Mouse (Mus musculus) macrophage (primary cell): ENCODE data around the gene Eif3k. TPM values are rescaled to one million over a fixed set of nuclear protein-coding genes. Genes with fewer than 3 reads are reported as not detected.

ENCODE experiments used
- H3K27ac ChIP-seq: fragments of 350-480 bp; formaldehyde crosslinking; 2 replicates; pipeline ENCODE4 v1.9.0; 2021
- H3K36me3 ChIP-seq: fragments of 350-480 bp; formaldehyde crosslinking; 2 replicates; pipeline ENCODE4 v1.9.0; 2021; ENCODE audit errors: inconsistent target
- H3K4me3 ChIP-seq: fragments of 350-480 bp; formaldehyde crosslinking; 2 replicates; pipeline ENCODE4 v1.9.0; 2021; ENCODE audit errors: inconsistent target
- H3K79me2 ChIP-seq: fragments of 350-480 bp; formaldehyde crosslinking; 2 replicates; pipeline ENCODE4 v1.9.0; 2021; ENCODE audit errors: inconsistent target
- WGBS: methylation state at CpG from one replicate; pipeline ENCODE4 v1.1.7; 2026; ENCODE audit warnings: inconsistent platforms; ENCODE audit not compliant: missing documents; 5-methylcytosine and 5-hydroxymethylcytosine counted together
- polyA plus RNA-seq: library from polyadenylated mRNA; stranded (reverse); fragments of 250-400 nt; gene quantifications from 3 replicates; pipeline ENCODE4 v1.2.4, GENCODE M21; 2018; ENCODE audit warnings: inconsistent platforms

Eif3k gene
- polyA plus RNA-seq, 1 experiment from 2014 or later, result 201 TPM

DNA sequence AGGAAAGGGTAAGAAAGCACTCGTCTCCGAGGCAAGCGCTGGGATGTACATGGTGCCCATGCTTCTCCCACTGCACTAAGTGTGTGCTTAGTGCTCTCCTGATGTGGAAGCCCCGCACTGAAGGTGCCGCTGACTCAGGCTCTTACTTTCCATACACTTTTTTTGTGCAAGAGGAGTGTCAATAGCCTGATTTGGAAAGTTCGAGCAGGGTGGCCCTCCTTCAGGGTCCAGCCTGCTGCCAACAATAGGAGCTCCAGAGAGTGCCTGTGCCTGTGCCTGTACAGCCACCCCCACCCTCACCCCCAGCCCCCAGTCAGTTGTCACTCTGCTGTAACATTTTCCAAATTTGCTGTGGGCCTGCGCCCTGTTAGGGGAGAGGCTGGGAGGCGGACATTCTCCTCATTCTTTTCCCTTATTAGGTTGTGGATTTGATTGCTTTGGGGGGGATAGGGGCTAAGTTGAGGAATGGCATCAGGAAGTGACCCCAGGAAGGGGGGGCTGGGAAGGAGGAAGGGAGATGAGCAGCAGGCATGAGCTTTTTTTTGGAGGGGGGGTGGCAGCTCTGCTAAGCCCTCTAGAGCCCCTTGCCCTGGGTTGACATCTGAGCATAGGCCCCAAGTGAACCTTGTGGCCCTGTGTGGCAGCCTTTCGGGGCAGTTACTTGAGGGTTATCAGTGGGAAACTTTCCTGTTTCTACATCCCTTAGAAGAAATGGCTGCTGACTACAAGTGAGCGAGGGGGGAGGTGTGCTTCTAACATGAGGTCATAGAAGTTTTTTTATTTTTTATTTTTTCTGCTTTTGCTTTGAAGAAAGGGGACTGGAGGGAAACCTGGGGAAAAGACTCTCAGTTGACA, 36.0 kb downstream of the Eif3k start:
- Histone ChIP-seq H3K4me3 (no peak overlapping the region), H3K79me2 (peaks cover 100% of the 10 kb centered on the region), H3K36me3 (no peaks in the 10 kb centered on the region; the same call in 1 of the 2 replicates), H3K27ac (no peak overlapping the region)
- 78% methylated on average over 10 of the region's 10 CpGs for WGBS

DNA sequence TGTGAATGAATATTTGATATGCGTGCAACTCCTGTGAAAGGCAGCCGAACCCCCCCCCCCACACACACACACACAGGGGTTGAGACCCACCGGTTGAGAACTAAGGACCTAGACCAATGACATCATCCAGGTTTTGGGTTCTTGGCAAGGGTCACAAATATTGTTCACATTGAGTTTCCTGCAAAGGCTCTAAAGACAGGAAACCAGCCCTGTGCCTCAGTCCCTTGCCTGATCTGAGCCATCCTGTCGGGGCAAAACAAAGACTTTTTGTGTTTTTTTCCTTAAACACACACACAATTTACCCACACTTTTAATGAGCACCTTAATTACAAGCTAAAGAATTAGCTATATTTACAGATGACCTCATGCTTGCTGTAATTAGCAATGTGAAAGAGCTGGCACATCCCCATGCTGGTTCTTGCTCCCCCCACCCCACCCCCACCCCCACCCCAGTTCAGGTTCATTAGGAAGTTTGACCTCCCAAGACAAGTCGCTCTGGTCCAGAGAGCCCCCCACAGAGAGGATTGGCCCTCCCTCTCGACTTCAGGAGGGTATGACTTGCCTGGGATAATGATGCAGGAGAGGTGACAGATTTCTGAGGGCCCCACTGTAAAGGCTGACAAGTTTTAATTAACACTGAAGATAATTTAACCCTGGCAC, 36.8 kb downstream of the Eif3k start:
- Histone ChIP-seq H3K4me3 (no peak overlapping the region), H3K36me3 (no peaks in the 10 kb centered on the region), H3K79me2 (peaks cover 100% of the 10 kb centered on the region), H3K27ac (no peak overlapping the region)
- WGBS, result 81% methylated on average over 5 of the region's 6 CpGs

DNA sequence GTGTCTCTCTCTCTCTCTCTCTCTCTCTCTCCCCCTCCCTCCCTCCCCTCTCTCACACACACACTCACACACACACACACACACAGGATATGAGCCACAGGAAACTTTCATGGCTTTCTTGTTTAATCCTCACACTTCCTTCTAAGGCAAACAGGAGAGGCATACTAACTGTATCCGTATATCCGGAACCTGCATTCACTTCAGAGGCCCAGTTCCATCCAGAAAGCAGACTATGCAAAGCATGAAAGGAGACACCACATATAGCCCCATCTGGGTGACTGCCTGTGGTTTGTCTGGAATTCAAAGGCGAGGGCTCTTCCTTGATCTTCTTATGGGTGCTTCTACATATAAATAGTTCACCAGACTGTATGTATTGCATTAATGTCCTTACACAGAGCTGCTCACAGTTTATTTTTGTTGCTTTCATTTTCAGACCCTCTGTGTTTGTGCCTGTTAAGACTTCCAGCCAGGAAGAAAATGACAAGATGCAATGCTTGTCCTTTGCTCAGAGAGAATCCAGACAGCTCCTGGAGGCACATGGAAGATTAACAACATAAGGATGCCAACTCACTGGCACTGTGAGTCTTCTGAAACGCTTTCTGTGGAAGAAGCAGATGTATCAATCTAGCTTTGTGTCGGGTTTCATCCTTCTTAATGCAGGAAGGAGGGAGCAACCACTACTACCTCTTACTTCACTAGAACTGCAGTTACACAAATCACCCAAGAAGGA, 38.0 kb downstream of the Eif3k start:
- Histone ChIP-seq H3K36me3 (no peaks in the 10 kb centered on the region), H3K79me2 (peaks cover 100% of the 10 kb centered on the region), H3K27ac (no peak overlapping the region), H3K4me3 (no peak overlapping the region)
- 46% methylated on average over 5 of the region's 5 CpGs for WGBS

DNA sequence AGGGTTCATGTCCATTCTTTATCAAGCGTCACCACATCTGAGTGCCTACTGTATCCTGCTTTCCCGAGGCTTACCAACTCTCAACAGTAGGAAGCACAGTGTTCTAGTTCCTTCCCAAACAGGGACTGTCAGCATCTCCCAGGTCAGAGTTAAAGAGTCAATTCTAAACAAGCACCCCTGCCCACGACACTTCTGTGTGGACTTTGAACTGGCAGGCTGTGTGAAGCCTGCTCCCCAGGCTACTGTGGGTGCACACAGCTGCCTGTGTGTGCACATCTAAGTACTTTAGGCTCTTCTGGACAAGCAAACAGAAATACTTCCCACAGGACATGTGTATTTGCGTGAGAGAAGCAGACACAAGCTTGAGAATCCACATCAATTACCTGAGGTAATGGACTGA, 40.1 kb downstream of the Eif3k start:
- WGBS, result 95% methylated on average over 4 of the region's 4 CpGs
- no peak overlapping the region for H3K27ac ChIP-seq
- no peak overlapping the region for H3K4me3 ChIP-seq
- H3K36me3 ChIP-seq, result no peaks in the 10 kb centered on the region
- peaks cover 100% of the 10 kb centered on the region for H3K79me2 ChIP-seq

DNA sequence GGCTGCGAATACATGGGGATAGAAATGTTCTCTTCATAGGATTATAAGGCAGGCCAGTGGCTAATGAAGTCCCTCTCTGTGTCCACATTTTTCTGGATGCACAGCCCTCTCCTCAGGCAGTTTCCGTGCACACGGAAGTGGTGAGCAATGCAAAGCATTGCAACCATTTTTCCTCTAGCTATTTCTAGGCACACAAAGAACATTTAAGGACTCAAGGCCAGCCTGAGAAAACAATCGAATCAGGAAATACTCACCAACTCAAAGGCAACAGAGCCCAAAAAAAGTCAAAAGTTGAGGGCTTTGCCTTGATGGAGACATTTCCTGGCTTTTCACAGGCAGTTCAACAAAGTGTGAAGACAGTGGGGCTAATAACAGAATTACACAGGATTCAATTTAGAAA, 40.5 kb downstream of the Eif3k start:
- 92% methylated on average over 4 of the region's 4 CpGs for WGBS
- H3K4me3 ChIP-seq, result no peak overlapping the region
- no peaks in the 10 kb centered on the region for H3K36me3 ChIP-seq
- H3K27ac ChIP-seq, result no peak overlapping the region
- H3K79me2 ChIP-seq, result peaks cover 100% of the 10 kb centered on the region

DNA sequence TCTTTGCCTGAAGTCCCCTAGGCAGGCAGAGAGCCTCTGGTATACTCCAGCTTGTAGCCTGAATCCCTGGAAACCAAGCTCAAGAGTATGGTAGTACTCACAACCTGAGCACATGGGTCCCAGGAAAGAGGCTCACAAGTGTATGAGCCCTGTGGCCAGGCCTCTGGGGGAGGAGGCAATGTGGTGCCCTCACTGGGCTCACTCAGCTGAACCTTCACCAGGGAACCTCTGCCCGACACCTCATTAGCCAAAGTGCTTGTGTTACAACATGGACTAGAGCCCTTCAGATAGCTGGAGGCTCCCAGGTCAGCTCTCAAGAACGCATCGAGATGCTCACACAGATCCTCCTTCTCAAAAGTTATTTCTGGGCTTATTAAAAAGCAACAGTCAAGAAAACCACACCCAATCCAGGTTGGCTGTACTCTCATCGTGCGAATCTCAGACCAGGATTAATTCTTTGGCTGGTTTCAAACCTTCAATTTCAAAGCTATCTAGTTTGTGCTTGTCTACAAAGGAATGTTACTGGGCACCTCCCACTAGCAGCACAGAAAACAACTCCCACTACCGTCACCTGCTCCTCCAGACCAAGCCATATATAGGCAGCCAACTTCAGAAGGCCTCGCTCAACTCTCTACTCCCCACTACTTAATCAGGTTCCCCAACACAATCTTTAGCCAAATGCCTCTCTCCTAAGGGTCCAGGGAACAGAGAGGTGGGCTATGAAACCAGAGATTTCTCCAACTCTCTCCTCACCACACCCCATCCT, 42.1 kb downstream of the Eif3k start:
- Histone ChIP-seq H3K79me2 (peaks cover 100% of the 10 kb centered on the region), H3K4me3 (no peak overlapping the region), H3K27ac (no peak overlapping the region), H3K36me3 (no peaks in the 10 kb centered on the region)
- 95% methylated on average over 7 of the region's 7 CpGs for WGBS

DNA sequence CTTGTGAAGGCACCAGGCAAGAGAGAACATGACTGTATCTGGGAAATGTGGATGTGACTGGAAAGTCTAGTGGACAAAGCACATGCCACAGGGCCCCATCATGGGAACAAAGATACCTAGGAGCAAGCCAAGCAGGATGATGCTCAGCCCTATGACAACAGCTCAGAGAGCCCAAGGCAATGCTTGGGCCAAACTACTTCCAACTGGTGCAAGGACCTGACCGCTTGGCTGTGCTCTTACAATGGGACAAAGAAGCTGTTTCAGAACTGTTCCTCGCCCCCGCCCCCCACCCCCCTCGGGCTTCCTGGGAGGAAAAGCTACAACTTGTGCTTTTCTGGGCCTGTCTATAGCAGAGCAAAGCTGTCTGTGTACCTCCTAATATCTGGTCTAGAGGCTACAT, 43.0 kb downstream of the Eif3k start:
- no peak overlapping the region for H3K4me3 ChIP-seq
- H3K27ac ChIP-seq, result no peak overlapping the region
- no peaks in the 10 kb centered on the region for H3K36me3 ChIP-seq
- H3K79me2 ChIP-seq, result peaks cover 100% of the 10 kb centered on the region
- WGBS, result 70% methylated on average over 4 of the region's 4 CpGs

DNA sequence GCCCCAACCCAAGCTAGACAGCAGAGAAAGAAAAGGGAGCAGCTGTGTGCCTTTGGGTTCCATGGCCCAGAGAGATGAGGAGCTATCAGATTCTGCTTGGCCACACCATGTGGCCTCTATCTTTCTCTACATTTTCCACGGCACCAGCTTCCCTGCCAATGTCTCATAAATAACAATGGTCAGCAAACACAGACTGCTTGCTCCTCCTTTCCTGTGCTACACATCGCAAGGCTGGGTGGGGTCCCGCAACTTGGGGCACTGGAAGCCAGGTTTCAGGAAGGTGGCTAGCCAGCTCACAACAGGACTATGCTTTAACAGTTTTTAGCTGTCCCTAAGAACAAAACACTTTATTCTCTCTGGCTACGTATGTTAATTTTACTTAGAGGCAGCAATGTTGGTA, 44.9 kb downstream of the Eif3k start:
- 89% methylated on average over 4 of the region's 4 CpGs for WGBS
- H3K36me3 ChIP-seq, result no peaks in the 10 kb centered on the region
- no peak overlapping the region for H3K27ac ChIP-seq
- H3K79me2 ChIP-seq, result peaks cover 100% of the 10 kb centered on the region
- no peak overlapping the region for H3K4me3 ChIP-seq

DNA sequence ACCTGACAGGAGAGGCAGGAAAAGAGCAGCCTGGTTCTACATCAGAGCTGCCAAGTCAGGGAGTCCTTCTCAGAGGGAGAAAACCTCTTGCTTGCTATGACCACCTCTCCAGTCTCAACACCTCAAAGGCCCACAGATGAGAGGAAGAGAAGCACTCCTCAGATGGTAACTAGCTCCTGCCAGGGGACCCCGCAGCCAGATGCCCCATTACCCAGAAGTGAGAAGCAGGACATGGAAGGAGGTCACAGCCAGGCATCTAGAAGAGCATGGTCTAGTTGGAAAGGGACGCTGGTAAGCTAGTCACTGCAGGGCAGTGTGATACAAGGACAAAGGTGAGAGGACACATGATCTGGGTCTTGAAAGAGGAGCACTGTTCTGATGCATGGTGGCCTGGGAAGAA, 47.8 kb downstream of the Eif3k start:
- peaks cover 100% of the 10 kb centered on the region for H3K79me2 ChIP-seq
- H3K27ac ChIP-seq, result no peak overlapping the region
- whole genome bisulfite sequencing, result 93% methylated on average over 2 of the region's 2 CpGs
- no peak overlapping the region for H3K4me3 ChIP-seq
- no peaks in the 10 kb centered on the region for H3K36me3 ChIP-seq

DNA sequence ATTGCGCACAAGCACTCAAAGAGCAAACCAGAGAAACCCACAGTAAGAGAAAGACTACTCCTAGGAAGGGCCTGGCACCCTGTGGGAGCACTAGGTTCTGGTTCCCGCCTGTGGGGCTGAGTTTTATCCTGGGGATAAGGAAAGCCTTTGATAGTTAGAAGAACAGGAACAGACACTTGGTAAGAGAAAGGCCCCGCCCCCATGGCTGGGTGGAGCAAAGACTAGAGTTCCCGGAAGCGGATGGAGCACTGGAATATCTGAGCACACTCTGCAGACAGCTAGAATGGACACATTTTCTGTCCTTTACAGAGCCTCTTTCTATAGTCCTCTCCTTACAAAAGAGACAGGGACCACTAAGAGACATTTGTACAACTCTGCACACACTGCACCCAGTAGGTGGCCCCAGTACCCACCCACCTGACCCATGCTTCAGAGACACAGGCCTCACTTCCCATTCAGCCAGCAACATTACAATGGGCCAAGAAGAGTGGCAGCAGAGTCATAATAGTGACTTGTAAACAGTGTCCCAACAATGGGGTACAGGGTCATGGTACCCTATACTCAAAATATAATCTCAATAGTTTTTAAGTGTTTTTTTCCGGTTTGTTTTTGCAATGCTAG, 49.1 kb downstream of the Eif3k start:
- 84% methylated on average over 6 of the region's 6 CpGs for WGBS
- H3K79me2 ChIP-seq, result peaks cover 100% of the 10 kb centered on the region
- no peaks in the 10 kb centered on the region for H3K36me3 ChIP-seq
- H3K4me3 ChIP-seq, result no peak overlapping the region
- no peak overlapping the region for H3K27ac ChIP-seq

DNA sequence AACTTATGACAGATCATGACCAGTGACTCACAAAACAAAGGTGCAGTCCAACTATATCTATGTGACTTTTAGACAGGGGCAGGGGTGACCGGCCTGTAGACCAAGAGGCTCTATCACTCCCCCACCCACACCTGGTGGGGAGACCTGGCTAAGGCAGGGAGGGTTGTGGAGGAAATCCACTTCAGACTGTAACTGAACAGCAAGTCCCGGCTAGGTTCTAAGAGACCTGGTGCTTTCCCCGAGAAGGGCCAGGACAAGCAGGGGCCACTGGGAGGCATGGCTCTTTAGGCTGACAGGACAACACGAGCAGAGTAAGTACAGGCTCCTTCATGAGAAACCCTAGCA, 50.0 kb downstream of the Eif3k start:
- no peaks in the 10 kb centered on the region for H3K36me3 ChIP-seq

DNA sequence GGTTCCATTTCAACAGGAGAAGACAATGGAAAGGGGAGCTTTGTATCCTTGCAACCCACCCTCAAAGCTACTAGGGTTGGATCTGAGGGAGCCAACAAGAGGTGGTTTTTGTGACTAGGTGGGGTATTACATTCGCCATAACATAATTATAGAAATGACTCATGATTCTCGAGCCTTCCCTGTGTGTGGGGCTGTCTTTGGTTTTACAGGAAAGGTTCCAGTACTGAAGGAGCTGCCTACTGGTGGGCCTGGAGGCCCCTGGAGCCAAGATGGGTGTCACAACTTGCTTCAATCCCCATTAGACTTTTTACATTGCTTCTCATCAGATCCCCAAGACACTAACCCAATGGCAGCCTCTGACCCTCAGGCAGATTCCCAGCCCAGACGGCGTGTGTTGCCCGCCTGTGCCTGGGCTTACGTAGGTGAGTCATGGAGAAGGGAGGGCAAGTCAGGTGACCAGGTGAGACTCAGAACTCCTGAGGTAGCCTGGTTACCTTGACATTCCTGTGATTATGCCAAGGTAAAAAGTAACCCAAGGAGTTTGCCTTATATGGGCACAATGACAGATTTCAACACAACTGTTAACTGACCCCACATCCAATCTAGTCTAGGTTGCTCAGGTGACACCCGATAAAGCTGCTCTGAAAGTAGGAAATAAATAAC, 50.5 kb downstream of the Eif3k start:
- WGBS, result 87% methylated on average over 7 of the region's 7 CpGs
- Histone ChIP-seq H3K36me3 (no peaks in the 10 kb centered on the region), H3K79me2 (peaks cover 100% of the 10 kb centered on the region), H3K4me3 (no peak overlapping the region), H3K27ac (no peak overlapping the region)

More for the DNA sequence above, 50.0 kb downstream of the Eif3k start:
- WGBS, result 95% methylated on average over 4 of the region's 4 CpGs
- Histone ChIP-seq H3K4me3 (no peak overlapping the region), H3K79me2 (peaks cover 100% of the 10 kb centered on the region), H3K27ac (no peak overlapping the region)

DNA sequence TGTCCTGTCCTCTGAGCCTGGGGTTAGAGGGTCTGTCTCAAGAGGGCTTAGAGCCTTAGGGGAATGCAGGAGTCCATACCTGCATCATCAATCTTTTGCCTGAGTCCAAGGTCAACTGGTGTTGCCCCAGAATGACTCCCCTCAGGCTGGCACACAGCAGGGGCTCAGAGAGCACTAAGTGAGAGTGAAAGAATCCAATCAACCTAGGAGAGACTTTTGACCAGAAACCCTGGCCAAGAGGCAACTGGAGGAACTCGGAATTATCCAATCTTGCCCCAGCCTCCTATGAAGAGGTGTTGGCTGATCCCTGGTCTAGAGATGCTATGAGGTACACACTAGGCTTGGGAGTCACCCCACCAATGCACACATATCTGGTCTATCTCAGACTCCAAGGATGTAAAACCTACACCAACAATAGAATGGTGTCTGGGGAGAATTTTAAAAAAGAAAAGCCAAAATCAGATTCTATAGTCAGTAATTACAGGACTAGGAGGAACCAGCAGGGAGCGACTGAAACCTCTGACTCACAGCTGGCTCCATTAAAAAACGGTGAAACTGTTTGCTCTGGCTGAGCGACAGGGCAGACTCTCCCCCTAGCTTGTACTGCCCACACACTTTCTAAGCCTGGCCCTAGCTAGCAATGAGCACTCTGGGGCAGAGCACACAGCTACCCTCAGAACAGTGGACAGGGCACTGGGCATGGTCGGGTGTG, 51.2 kb downstream of the Eif3k start:
- WGBS, result 64% methylated on average over 5 of the region's 5 CpGs
- Histone ChIP-seq H3K27ac (no peak overlapping the region), H3K36me3 (no peaks in the 10 kb centered on the region), H3K79me2 (peaks cover 100% of the 10 kb centered on the region), H3K4me3 (no peak overlapping the region)
